Mouse (Mus musculus) neural tube, embryonic 13.5 days (tissue): ENCODE data around the gene Nfam1. TPM values are rescaled to one million over a fixed set of nuclear protein-coding genes. Genes with fewer than 3 reads are reported as not detected.
A peak's percentile ranks its signal among the peaks of the same experiment; 100 is the strongest.

ENCODE experiments used
- ATAC-seq: fragments of 200-750 bp; cut with Nextera tagmentation; 2 replicates; pipeline ENCODE4 v1.8.0; 2017; ENCODE audit warnings: low read depth, mild to moderate bottlenecking, moderate TSS enrichment, moderate library complexity
- H3K27ac ChIP-seq: fragments of 300-500 bp; sonication (generic); replicated peaks from 2 replicates; pipeline ENCODE4 v1.5.1; 2015; ENCODE audit warnings: moderate library complexity, mild to moderate bottlenecking, inconsistent platforms
- H3K27me3 ChIP-seq: fragments of 300-500 bp; sonication (generic); 2 replicates; pipeline ENCODE4 v1.6.1; 2015; ENCODE audit warnings: mild to moderate bottlenecking, inconsistent platforms
- H3K36me3 ChIP-seq: fragments of 300-500 bp; sonication (generic); 2 replicates; pipeline ENCODE4 v1.6.1; 2015; ENCODE audit warnings: mild to moderate bottlenecking, inconsistent platforms
- H3K4me1 ChIP-seq: fragments of 300-500 bp; sonication (generic); replicated peaks from 2 replicates; pipeline ENCODE4 v1.6.1; 2015; ENCODE audit warnings: inconsistent platforms
- H3K4me2 ChIP-seq: fragments of 300-500 bp; sonication (generic); 2 replicates; pipeline ENCODE4 v1.6.1; 2015; ENCODE audit warnings: inconsistent platforms, mild to moderate bottlenecking, moderate library complexity
- H3K4me3 ChIP-seq: fragments of 300-500 bp; sonication (generic); 2 replicates; pipeline ENCODE4 v1.5.1; 2015; ENCODE audit warnings: mild to moderate bottlenecking, inconsistent platforms
- H3K9ac ChIP-seq: fragments of 300-500 bp; sonication (generic); 2 replicates; pipeline ENCODE4 v1.6.1; 2015; ENCODE audit warnings: moderate library complexity, mild to moderate bottlenecking, inconsistent platforms
- H3K9me3 ChIP-seq: fragments of 300-500 bp; sonication (generic); 2 replicates; pipeline ENCODE4 v1.6.1; 2016; ENCODE audit warnings: inconsistent platforms
- WGBS: fragments of 180-500 bp; shearing (Covaris S2); methylation state at CpG from one replicate; pipeline ENCODE4 v1.1.7; 2015; 5-methylcytosine and 5-hydroxymethylcytosine counted together
- polyA plus RNA-seq: library from polyadenylated mRNA; unstranded; fragments of >200 nt; fragmentation: Nextera tagmentation; extraction: Ambion mirVana; gene quantifications from 2 replicates; pipeline ENCODE4 v1.2.1, GENCODE M21; 2015

The Nfam1 gene
- polyA plus RNA-seq, 1 experiment from 2014 or later = 2.6 TPM

DNA sequence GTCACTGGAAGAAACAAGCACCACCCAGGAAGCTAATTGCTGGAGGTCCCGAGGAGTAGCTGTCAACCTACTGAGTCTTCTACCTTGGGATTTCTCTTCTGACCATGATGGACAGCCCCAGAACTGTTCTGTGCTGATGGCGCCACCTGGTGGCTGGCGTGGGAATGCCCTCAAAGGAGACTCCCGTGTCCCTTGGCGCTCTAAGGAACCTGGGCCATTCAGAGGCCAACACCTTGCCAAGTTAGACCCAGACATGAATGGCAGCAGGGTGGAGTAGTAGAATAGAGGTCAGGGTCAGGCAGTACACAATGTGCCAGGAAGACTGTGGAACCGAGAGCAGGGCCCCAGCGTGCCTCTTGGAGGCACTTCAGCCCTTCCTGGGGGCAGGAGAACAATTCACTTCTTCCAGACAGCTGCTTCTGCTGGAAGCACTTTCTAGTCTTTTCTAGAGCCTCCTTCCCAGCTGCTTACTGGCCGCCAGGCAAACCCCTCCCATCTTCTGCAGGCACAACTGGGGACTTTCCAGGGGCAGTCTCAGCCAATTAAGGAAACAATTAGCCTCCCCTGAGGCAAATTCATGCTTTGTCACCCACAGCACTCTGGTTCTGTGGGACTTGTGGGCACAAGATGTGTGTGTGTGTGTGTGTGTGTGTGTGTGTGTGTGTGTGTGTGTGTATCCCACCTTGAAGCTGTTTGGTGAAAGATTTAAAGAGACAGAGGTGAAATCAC, 4.8 kb upstream of the Nfam1 start:
- no peak for ATAC-seq
- Histone ChIP-seq H3K27me3 (peaks cover 34% of the 10 kb centered on the region), H3K4me3 (no peak overlapping the region), H3K9me3 (no peaks in the 10 kb centered on the region), H3K4me1 (peaks cover 60% of the 10 kb centered on the region), H3K9ac (no peak overlapping the region), H3K27ac (peak overlapping the region; percentile 46; the same call in 1 of the 2 replicates), H3K36me3 (no peaks in the 10 kb centered on the region), H3K4me2 (no peak overlapping the region)
- WGBS = 1% methylated on average over 8 of the region's 8 CpGs

DNA sequence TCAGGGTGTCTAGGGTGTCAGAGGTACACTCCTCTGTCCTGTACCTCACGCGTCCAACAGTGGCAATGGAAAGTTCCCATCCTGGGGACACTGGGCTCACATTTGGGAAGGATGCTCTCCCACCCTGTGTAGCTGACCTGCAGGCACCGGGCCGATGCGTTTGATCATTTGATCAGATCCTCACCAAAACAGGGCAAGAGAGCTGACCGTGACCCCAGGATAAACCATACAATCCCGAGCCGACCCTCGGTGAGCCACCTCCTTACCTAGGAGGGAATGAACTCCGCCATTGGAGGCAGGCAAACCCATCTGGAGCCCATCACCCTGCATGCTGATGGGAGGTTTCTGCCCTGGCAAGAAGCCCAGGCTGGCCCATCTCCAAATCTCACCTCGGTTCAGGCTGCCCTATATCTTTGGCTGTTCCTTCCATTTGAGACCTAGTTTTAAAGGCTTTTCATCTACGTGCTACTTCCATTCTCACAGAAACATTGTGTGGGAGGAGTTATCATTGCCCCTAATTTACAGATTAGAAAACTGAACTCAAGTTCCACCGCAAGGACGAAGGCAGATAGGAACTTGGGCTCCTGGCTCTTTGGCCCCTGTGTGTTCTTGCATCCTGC, 3.9 kb upstream of the Nfam1 start:
- no peak for ATAC-seq
- Histone ChIP-seq H3K4me3 (no peak overlapping the region), H3K9me3 (no peaks in the 10 kb centered on the region), H3K9ac (no peak overlapping the region), H3K27ac (0 out of 2 replicates have a peak overlapping the region, but pooled peaks have one; percentile 46), H3K4me1 (peaks cover 61% of the 10 kb centered on the region), H3K36me3 (no peaks in the 10 kb centered on the region), H3K27me3 (peaks cover 42% of the 10 kb centered on the region), H3K4me2 (no peak overlapping the region)
- WGBS = 74% methylated on average over 14 of the region's 14 CpGs

DNA sequence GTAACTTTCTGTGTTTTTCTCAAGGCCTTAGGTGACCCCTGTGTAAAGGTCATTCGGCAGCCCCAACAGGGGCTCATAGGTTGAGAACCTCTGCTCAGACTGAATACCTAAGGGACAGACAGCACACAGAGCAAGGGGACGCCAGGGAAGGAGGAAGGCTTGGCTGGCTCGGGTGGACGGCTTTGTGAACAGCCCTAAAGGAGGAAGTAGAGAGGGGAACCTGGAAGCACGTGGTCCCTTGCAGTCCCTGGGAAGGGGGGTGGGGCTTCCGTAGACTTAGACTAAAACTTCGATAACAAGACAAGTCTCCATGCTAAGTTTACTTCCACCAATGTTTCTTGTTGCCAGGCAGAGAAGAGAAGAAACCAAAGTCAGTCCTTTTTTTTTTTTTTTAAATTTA, 3.0 kb upstream of the Nfam1 start:
- WGBS = 71% methylated on average over 7 of the region's 7 CpGs
- no peak for ATAC-seq
- Histone ChIP-seq H3K27me3 (peaks cover 48% of the 10 kb centered on the region), H3K9ac (no peak overlapping the region), H3K9me3 (no peaks in the 10 kb centered on the region), H3K36me3 (no peaks in the 10 kb centered on the region), H3K4me2 (no peak overlapping the region), H3K4me1 (peaks cover 61% of the 10 kb centered on the region), H3K27ac (no peak overlapping the region), H3K4me3 (no peak overlapping the region)

DNA sequence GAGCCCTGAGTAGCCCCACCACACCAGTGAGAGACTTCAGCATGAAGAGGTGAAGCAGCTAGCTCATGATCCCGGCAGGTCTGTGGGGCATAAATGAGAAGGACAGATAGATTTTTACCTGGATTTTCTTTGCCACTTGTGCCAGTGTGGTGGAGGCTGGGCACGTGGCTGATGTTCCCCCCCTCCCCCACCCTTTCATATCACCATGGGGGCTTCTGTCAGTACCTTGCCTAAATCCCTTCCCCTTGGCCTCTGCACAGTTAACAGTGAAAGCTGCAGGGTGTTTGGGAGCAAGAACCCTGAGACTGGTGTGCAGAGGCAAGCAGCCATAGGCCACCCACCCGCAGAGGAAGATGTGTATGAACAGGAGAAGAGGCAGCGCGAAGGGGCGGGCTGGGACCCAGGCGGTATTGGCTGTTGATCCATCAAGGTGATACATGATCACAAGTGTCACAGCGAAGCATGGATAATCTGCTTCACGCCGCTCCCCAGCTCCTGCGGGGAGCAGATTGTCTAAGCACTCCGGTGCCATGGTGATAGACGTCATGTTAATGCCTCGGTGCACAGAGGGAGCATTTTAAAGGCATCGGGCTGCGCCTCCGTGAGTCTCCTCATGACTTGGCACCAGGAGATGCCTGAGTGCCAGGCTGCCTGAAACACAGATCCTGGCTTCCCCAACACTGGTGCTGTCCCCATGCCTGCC, 1.3 kb upstream of the Nfam1 start:
- Histone ChIP-seq H3K4me1 (peaks cover 66% of the 10 kb centered on the region), H3K4me2 (peak overlapping the region; percentile 43), H3K9me3 (no peaks in the 10 kb centered on the region), H3K27ac (peak overlapping the region; percentile 39), H3K27me3 (peaks cover 47% of the 10 kb centered on the region), H3K9ac (peak overlapping the region; percentile 48; the same call in 1 of the 2 replicates), H3K36me3 (no peaks in the 10 kb centered on the region), H3K4me3 (no peak overlapping the region)
- WGBS = 4% methylated on average over 17 of the region's 17 CpGs
- ATAC-seq = peak; percentile 78

DNA sequence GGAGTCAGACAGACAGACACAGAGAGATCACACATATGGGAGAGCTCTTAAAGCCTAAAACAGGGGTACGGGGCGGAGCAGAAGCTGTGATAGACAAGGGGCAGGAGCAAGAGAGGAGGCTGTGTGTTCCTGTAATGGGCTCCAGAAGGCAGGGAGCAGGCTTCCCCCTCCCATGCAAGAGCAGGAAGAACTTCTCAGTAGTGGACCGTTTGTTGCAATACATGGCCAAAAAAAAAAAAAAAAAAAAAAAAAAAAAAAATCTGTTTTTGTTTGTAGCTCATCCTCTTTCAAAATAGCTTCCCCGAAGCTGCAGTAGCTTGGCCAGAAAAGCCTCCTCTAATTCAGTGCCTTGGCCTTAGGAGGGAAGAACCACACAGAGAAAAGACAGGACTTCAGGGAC, 2.2 kb downstream of the Nfam1 start:
- H3K4me2 ChIP-seq = no peak overlapping the region
- H3K9ac ChIP-seq = no peak overlapping the region
- no peak overlapping the region; the same call in 1 of the 2 replicates for H3K27ac ChIP-seq
- H3K36me3 ChIP-seq = no peaks in the 10 kb centered on the region
- H3K4me1 ChIP-seq = peaks cover 62% of the 10 kb centered on the region
- no peak overlapping the region for H3K4me3 ChIP-seq
- ATAC-seq = no peak
- peaks cover 55% of the 10 kb centered on the region for H3K27me3 ChIP-seq
- no peaks in the 10 kb centered on the region for H3K9me3 ChIP-seq
- WGBS = 65% methylated on average over 4 of the region's 4 CpGs

DNA sequence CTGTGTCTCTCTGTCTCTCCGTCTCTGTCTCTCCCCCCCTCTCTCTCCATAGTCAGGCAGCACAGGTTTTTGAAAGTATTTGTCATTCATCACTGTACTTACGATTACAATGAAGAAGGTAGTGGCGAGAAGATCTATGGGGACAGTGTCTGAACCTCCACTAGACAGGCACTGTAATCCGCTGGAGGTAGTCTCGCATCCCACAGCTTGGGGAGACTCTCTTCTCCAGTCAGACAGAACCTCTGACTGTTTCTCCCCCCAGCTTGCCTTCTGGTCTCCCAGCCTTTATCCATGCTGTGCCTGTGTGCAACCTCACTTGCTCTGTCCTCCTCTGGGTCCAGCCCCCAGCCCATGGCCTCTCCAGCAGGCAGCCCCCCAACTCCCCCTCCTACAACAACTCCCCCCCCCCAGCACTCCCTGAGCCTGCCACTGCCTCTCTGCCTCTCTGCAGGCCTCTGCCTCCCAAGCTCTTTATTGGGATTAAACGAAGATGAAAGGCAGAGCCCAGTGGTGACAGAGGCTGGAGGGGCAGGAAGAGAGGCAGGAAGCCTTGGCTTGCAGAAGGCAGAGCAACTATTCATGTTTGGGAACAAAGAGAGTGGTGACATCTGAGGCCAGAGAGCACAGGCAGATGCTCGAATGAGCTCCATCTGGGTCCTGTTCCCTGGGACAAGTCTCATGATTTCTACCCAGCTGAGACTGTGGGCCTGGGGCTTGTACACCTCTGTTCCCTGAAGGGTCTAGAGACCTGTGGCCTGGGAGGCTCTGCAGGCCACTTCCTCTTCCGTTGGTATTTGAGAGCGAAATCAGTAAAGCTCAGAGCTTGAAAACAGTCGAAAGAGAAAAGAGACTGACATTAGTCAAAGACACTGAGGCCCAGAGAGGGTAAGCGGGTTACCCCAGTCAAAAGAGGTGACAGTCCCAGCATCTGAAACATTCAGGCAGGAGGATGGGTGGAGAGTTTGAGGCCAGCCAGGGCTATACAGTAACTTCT, 3.1 kb downstream of the Nfam1 start:
- H3K9me3 ChIP-seq = no peaks in the 10 kb centered on the region
- H3K4me2 ChIP-seq = no peak overlapping the region
- WGBS = 34% methylated on average over 11 of the region's 11 CpGs
- H3K9ac ChIP-seq = peak overlapping the region; percentile 45; the same call in 1 of the 2 replicates
- H3K36me3 ChIP-seq = no peaks in the 10 kb centered on the region
- peaks cover 64% of the 10 kb centered on the region for H3K4me1 ChIP-seq
- peaks cover 58% of the 10 kb centered on the region for H3K27me3 ChIP-seq
- ATAC-seq = no peak
- peak overlapping the region; percentile 70 for H3K27ac ChIP-seq
- no peak overlapping the region for H3K4me3 ChIP-seq

DNA sequence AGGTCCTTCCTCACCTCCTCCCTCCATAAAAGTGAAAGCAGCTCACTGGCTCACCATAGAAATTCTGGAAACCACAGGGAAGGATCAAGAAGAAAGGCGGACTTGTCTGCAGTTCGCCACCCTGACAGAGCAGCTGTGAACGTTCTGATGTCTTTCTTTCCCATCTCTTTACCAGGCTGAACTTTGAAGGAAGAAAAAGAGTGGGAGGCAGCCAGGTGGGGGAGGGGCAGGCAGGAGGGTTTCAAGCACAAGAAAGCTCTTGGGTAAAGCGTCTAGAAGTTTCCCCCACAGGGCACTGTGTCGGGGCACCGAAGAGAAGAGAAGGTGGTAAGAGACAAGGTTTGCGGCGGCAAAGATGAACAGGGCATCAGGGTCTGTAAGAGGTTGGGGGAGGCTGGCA, 7.0 kb downstream of the Nfam1 start:
- no peak overlapping the region for H3K4me2 ChIP-seq
- peaks cover 40% of the 10 kb centered on the region for H3K4me1 ChIP-seq
- peaks cover 62% of the 10 kb centered on the region for H3K27me3 ChIP-seq
- WGBS = 45% methylated on average over 8 of the region's 8 CpGs
- ATAC-seq = no peak
- H3K36me3 ChIP-seq = no peaks in the 10 kb centered on the region
- no peaks in the 10 kb centered on the region for H3K9me3 ChIP-seq
- no peak overlapping the region for H3K4me3 ChIP-seq
- no peak overlapping the region for H3K9ac ChIP-seq
- H3K27ac ChIP-seq = no peak overlapping the region

DNA sequence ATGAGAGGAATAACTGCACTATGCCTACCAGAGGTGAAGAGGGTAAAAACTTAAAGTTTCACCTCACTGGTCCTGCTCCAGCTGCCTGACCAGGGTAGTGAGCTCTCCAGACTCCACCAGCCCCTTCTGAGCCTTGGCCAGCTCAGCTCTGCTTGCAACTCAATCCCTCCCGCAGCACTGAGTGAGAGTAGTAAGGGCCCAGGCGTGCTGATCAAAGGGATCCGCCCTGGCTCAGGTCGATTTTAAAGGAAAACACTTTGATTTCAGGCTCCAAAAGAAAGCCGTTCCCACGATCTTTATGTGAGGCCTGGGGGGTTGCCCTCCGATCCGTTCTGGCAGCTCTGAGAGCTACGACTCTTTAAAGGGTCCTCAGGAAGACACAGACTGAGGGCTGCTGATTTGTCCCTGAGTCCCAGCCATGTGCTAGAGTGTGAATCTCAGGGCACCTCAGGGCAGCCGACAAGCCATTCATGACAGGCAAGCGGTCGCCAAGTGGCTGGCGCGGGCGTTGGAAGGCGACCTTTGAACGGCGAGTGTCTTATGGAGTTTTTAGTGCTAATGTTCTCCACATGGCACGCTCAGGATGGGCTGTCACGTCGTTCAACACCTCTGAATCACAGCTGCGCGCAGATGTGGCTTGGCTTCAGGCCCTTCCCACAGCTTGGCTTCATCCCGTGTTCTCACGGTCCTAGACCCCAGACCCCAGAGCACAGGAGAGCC, 7.9 kb downstream of the Nfam1 start:
- 15% methylated on average over 25 of the region's 25 CpGs for WGBS
- 0 out of 2 replicates have a peak, but pooled peaks have one; percentile 32 for ATAC-seq
- H3K4me3 ChIP-seq = no peak overlapping the region
- H3K27me3 ChIP-seq = peaks cover 61% of the 10 kb centered on the region
- H3K4me1 ChIP-seq = peaks cover 34% of the 10 kb centered on the region
- no peaks in the 10 kb centered on the region for H3K36me3 ChIP-seq
- 0 out of 2 replicates have a peak overlapping the region, but pooled peaks have one; percentile 5 for H3K27ac ChIP-seq
- no peaks in the 10 kb centered on the region for H3K9me3 ChIP-seq
- H3K4me2 ChIP-seq = no peak overlapping the region
- H3K9ac ChIP-seq = no peak overlapping the region

DNA sequence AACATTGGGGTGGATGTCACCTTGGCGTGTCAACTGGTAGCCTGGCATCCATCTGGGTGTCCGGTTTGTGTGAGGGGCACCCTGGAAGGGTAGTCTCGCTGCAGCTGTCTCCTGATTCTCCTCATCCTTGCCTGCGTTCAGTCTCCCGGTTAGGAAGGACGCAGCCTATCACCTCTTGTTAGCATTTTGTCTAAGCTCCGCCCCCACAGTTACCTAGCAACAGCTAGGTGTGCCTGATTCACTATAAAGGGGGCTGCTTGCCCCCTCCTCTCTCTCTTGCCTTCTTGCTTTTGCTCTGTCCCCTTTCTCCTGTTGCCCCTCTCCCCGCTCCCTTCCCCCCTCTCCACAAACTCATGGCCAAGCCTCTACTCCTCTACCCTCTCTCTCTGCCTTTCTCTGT, 10.2 kb downstream of the Nfam1 start:
- Histone ChIP-seq H3K36me3 (no peaks in the 10 kb centered on the region), H3K27me3 (peaks cover 57% of the 10 kb centered on the region), H3K4me2 (no peak overlapping the region), H3K27ac (no peak overlapping the region), H3K4me3 (no peak overlapping the region), H3K9me3 (no peaks in the 10 kb centered on the region), H3K4me1 (peaks cover 34% of the 10 kb centered on the region), H3K9ac (no peak overlapping the region)
- 31% methylated on average over 8 of the region's 8 CpGs for WGBS
- no peak for ATAC-seq

DNA sequence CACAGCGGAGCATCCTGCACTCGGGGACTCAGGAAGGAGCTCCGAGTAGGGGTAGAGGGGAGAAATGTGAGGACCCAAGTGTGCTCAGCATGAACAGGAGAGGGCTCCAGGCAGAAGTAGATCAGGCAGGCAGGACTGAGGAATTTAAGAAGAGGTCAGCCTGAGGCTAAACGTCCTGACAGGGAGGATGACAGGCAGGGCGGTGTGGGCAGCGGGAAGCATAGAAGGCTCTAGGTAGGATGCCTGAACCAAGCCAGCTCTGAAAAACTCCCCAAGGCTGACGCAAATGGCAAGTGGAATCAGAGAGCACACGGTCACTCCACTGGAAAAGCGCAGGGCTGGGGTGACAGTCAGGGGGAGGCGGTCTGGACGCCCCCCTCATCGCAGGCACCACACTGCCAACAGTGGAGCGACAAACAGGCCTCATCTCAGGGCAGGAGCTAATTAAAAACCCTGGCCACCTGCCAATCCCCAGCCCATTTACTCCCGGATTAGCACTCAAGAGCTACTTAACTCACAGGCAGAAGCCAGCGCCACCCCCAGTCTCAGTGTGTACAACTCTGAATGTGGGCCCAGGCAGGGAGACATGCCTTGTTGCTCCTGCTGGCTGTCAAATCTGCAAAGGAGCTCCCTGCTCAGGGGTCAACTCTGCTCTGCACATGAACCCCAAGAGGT, 22.0 kb downstream of the Nfam1 start:
- WGBS = 15% methylated on average over 15 of the region's 15 CpGs

More for the DNA sequence above, 22.0 kb downstream of the Nfam1 start:
- Histone ChIP-seq H3K4me1 (peaks cover 29% of the 10 kb centered on the region), H3K4me3 (no peak overlapping the region), H3K9me3 (no peaks in the 10 kb centered on the region), H3K9ac (peak overlapping the region; percentile 45), H3K27me3 (peaks cover 57% of the 10 kb centered on the region), H3K27ac (peak overlapping the region; percentile 34), H3K4me2 (peak overlapping the region; percentile 30), H3K36me3 (no peaks in the 10 kb centered on the region)
- ATAC-seq = peak; percentile 84
